Mouse (Mus musculus): Measurements from ENCODE around the gene Ddx47. TPM values are rescaled to one million over a fixed set of nuclear protein-coding genes. Genes with fewer than 3 reads are reported as not detected.

The Ddx47 gene
- polyA plus RNA-seq, 1 experiment from 2014 or later, result 126 TPM

GRCm38 (mm10) chr6:135026232-135026631 is 14.8 kb downstream of the Ddx47 start:
- no peaks in the 10 kb centered on the region for H3K27me3 ChIP-seq (ENCODE audit: insufficient read depth, low read length)
- no peak overlapping the region for H3K9ac ChIP-seq (replicated peaks; ENCODE audit: low read length)
- peaks cover 31% of the 10 kb centered on the region for H3K36me3 ChIP-seq (ENCODE audit: insufficient read depth, low read length)
- 0 out of 2 replicates have a peak, but pooled peaks have one; percentile 12 for ATAC-seq (ENCODE audit: low FRiP score, low TSS enrichment)
- H3K9me3 ChIP-seq (ENCODE audit: low read length), result no peaks in the 10 kb centered on the region
- no peak overlapping the region for H3K4me3 ChIP-seq (ENCODE audit: low read length)
- 11% methylated on average over 3 of the region's 3 CpGs for WGBS
- H3K4me2 ChIP-seq (replicated peaks; ENCODE audit: low read depth, low read length), result no peak overlapping the region
- H3K4me1 ChIP-seq (ENCODE audit: insufficient read depth, low read length), result peaks cover 2% of the 10 kb centered on the region; the same call in 1 of the 2 replicates
- H3K27ac ChIP-seq (ENCODE audit: low read length), result no peak overlapping the region

GRCm38 (mm10) chr6:135026755-135027154 is 15.3 kb downstream of the Ddx47 start:
- Histone ChIP-seq H3K9me3 (ENCODE audit: low read length) (no peaks in the 10 kb centered on the region), H3K27ac (ENCODE audit: low read length) (no peak overlapping the region)
- 84% methylated on average over 2 of the region's 2 CpGs for WGBS

GRCm38 (mm10) chr6:135029246-135029645 is 17.8 kb downstream of the Ddx47 start:
- peak overlapping the region; percentile 61 for H3K27ac ChIP-seq (ENCODE audit: low read length)
- 25% methylated on average over 4 of the region's 4 CpGs for WGBS

More at GRCm38 (mm10) chr6:135026755-135027154, 15.3 kb downstream of the Ddx47 start:
- Histone ChIP-seq H3K9ac (replicated peaks; ENCODE audit: low read length) (no peak overlapping the region), H3K4me2 (replicated peaks; ENCODE audit: low read depth, low read length) (no peak overlapping the region), H3K4me1 (ENCODE audit: insufficient read depth, low read length) (peaks cover 2% of the 10 kb centered on the region; the same call in 1 of the 2 replicates), H3K4me3 (ENCODE audit: low read length) (no peak overlapping the region), H3K36me3 (ENCODE audit: insufficient read depth, low read length) (peaks cover 26% of the 10 kb centered on the region), H3K27me3 (ENCODE audit: insufficient read depth, low read length) (no peaks in the 10 kb centered on the region)
- ATAC-seq (ENCODE audit: low FRiP score, low TSS enrichment), result no peak

GRCm38 (mm10) chr6:135038674-135039073 is 27.3 kb downstream of the Ddx47 start:
- no peak overlapping the region for H3K9ac ChIP-seq (replicated peaks; ENCODE audit: low read length)
- no peak overlapping the region for H3K27ac ChIP-seq (ENCODE audit: low read length)
- no peaks in the 10 kb centered on the region; the same call in 1 of the 2 replicates for H3K9me3 ChIP-seq (ENCODE audit: low read length)
- no peak overlapping the region for H3K4me2 ChIP-seq (replicated peaks; ENCODE audit: low read depth, low read length)
- 87% methylated on average over 3 of the region's 3 CpGs for WGBS
- ATAC-seq (ENCODE audit: low FRiP score, low TSS enrichment), result no peak
- no peak overlapping the region for H3K4me3 ChIP-seq (ENCODE audit: low read length)
- H3K36me3 ChIP-seq (ENCODE audit: insufficient read depth, low read length), result no peaks in the 10 kb centered on the region
- H3K4me1 ChIP-seq (ENCODE audit: insufficient read depth, low read length), result peaks cover 11% of the 10 kb centered on the region
- no peaks in the 10 kb centered on the region for H3K27me3 ChIP-seq (ENCODE audit: insufficient read depth, low read length)

More at GRCm38 (mm10) chr6:135029246-135029645, 17.8 kb downstream of the Ddx47 start:
- Histone ChIP-seq H3K4me1 (ENCODE audit: insufficient read depth, low read length) (peaks cover 2% of the 10 kb centered on the region; the same call in 1 of the 2 replicates), H3K4me2 (replicated peaks; ENCODE audit: low read depth, low read length) (no peak overlapping the region), H3K36me3 (ENCODE audit: insufficient read depth, low read length) (peaks cover 5% of the 10 kb centered on the region; the same call in 1 of the 2 replicates), H3K27me3 (ENCODE audit: insufficient read depth, low read length) (no peaks in the 10 kb centered on the region), H3K9me3 (ENCODE audit: low read length) (no peaks in the 10 kb centered on the region), H3K9ac (replicated peaks; ENCODE audit: low read length) (no peak overlapping the region), H3K4me3 (ENCODE audit: low read length) (no peak overlapping the region)
- peak; percentile 87 for ATAC-seq (ENCODE audit: low FRiP score, low TSS enrichment)

- H3K9me3 ChIP-seq (ENCODE audit: low read length), result no peaks in the 10 kb centered on the region; the same call in 1 of the 2 replicates
- peak overlapping the region; percentile 7 for H3K9ac ChIP-seq (replicated peaks; ENCODE audit: low read length)
- H3K27ac ChIP-seq (ENCODE audit: low read length), result no peak overlapping the region
- ATAC-seq (ENCODE audit: low FRiP score, low TSS enrichment), result 0 out of 2 replicates have a peak, but pooled peaks have one; percentile 49
- H3K36me3 ChIP-seq (ENCODE audit: insufficient read depth, low read length), result no peaks in the 10 kb centered on the region
- 2% methylated on average over 21 of the region's 21 CpGs for WGBS
- peaks cover 11% of the 10 kb centered on the region for H3K4me1 ChIP-seq (ENCODE audit: insufficient read depth, low read length)
- H3K4me3 ChIP-seq (ENCODE audit: low read length), result peak overlapping the region; percentile 21
- H3K4me2 ChIP-seq (replicated peaks; ENCODE audit: low read depth, low read length), result peak overlapping the region; percentile 51
- H3K27me3 ChIP-seq (ENCODE audit: insufficient read depth, low read length), result no peaks in the 10 kb centered on the region
Measured at GRCm38 (mm10) chr6:135040275-135040871, 29.0 kb downstream of the Ddx47 start.

- Histone ChIP-seq H3K4me1 (ENCODE audit: insufficient read depth, low read length) (peaks cover 11% of the 10 kb centered on the region), H3K9me3 (ENCODE audit: low read length) (no peaks in the 10 kb centered on the region; the same call in 1 of the 2 replicates), H3K27ac (ENCODE audit: low read length) (no peak overlapping the region), H3K4me2 (replicated peaks; ENCODE audit: low read depth, low read length) (no peak overlapping the region), H3K9ac (replicated peaks; ENCODE audit: low read length) (no peak overlapping the region), H3K36me3 (ENCODE audit: insufficient read depth, low read length) (no peaks in the 10 kb centered on the region), H3K27me3 (ENCODE audit: insufficient read depth, low read length) (no peaks in the 10 kb centered on the region), H3K4me3 (ENCODE audit: low read length) (no peak overlapping the region)
- 77% methylated on average over 3 of the region's 3 CpGs for WGBS
- ATAC-seq (ENCODE audit: low FRiP score, low TSS enrichment), result no peak
Measured at GRCm38 (mm10) chr6:135041930-135042329, 30.5 kb downstream of the Ddx47 start.

GRCm38 (mm10) chr6:135047276-135047675 is 35.9 kb downstream of the Ddx47 start:
- no peak overlapping the region for H3K27ac ChIP-seq (ENCODE audit: low read length)
- no peak overlapping the region for H3K4me2 ChIP-seq (replicated peaks; ENCODE audit: low read depth, low read length)
- H3K4me3 ChIP-seq (ENCODE audit: low read length), result no peak overlapping the region
- H3K4me1 ChIP-seq (ENCODE audit: insufficient read depth, low read length), result peaks cover 9% of the 10 kb centered on the region
- no peak overlapping the region for H3K9ac ChIP-seq (replicated peaks; ENCODE audit: low read length)
- H3K9me3 ChIP-seq (ENCODE audit: low read length), result no peaks in the 10 kb centered on the region
- ATAC-seq (ENCODE audit: low FRiP score, low TSS enrichment), result no peak
- H3K27me3 ChIP-seq (ENCODE audit: insufficient read depth, low read length), result no peaks in the 10 kb centered on the region
- 78% methylated on average over 9 of the region's 9 CpGs for WGBS
- no peaks in the 10 kb centered on the region for H3K36me3 ChIP-seq (ENCODE audit: insufficient read depth, low read length)

- Histone ChIP-seq H3K27ac (ENCODE audit: low read length) (no peak overlapping the region), H3K9ac (replicated peaks; ENCODE audit: low read length) (no peak overlapping the region), H3K4me1 (ENCODE audit: insufficient read depth, low read length) (peaks cover 9% of the 10 kb centered on the region), H3K27me3 (ENCODE audit: insufficient read depth, low read length) (no peaks in the 10 kb centered on the region), H3K9me3 (ENCODE audit: low read length) (no peaks in the 10 kb centered on the region), H3K4me3 (ENCODE audit: low read length) (no peak overlapping the region), H3K4me2 (replicated peaks; ENCODE audit: low read depth, low read length) (no peak overlapping the region), H3K36me3 (ENCODE audit: insufficient read depth, low read length) (no peaks in the 10 kb centered on the region)
- ATAC-seq (ENCODE audit: low FRiP score, low TSS enrichment), result peak; percentile 57; the same call in 1 of the 2 replicates
- 36% methylated on average over 6 of the region's 6 CpGs for WGBS
Measured at GRCm38 (mm10) chr6:135048509-135048908, 37.1 kb downstream of the Ddx47 start.

GRCm38 (mm10) chr6:135048956-135049355 is 37.5 kb downstream of the Ddx47 start:
- peak; percentile 55; the same call in 1 of the 2 replicates for ATAC-seq (ENCODE audit: low FRiP score, low TSS enrichment)
- Histone ChIP-seq H3K4me2 (replicated peaks; ENCODE audit: low read depth, low read length) (no peak overlapping the region), H3K27me3 (ENCODE audit: insufficient read depth, low read length) (no peaks in the 10 kb centered on the region), H3K36me3 (ENCODE audit: insufficient read depth, low read length) (no peaks in the 10 kb centered on the region), H3K9me3 (ENCODE audit: low read length) (no peaks in the 10 kb centered on the region), H3K4me1 (ENCODE audit: insufficient read depth, low read length) (peaks cover 9% of the 10 kb centered on the region), H3K4me3 (ENCODE audit: low read length) (no peak overlapping the region), H3K9ac (replicated peaks; ENCODE audit: low read length) (no peak overlapping the region), H3K27ac (ENCODE audit: low read length) (no peak overlapping the region)
- 40% methylated on average over 16 of the region's 16 CpGs for WGBS

GRCm38 (mm10) chr6:135053789-135054188 is 42.4 kb downstream of the Ddx47 start:
- Histone ChIP-seq H3K27ac (ENCODE audit: low read length) (no peak overlapping the region), H3K27me3 (ENCODE audit: insufficient read depth, low read length) (no peaks in the 10 kb centered on the region), H3K9ac (replicated peaks; ENCODE audit: low read length) (no peak overlapping the region), H3K4me2 (replicated peaks; ENCODE audit: low read depth, low read length) (no peak overlapping the region), H3K36me3 (ENCODE audit: insufficient read depth, low read length) (no peaks in the 10 kb centered on the region), H3K4me3 (ENCODE audit: low read length) (no peak overlapping the region), H3K9me3 (ENCODE audit: low read length) (no peaks in the 10 kb centered on the region), H3K4me1 (ENCODE audit: insufficient read depth, low read length) (peaks cover 10% of the 10 kb centered on the region)
- WGBS, result 81% methylated on average over 3 of the region's 3 CpGs
- ATAC-seq (ENCODE audit: low FRiP score, low TSS enrichment), result no peak
